Mouse (Mus musculus): ENCODE measurements around the gene Rapgef4. TPM values are rescaled to one million over a fixed set of nuclear protein-coding genes. Genes with fewer than 3 reads are reported as not detected.

The Rapgef4 gene
- polyA plus RNA-seq, 1 experiment: 11.3 TPM

DNA sequence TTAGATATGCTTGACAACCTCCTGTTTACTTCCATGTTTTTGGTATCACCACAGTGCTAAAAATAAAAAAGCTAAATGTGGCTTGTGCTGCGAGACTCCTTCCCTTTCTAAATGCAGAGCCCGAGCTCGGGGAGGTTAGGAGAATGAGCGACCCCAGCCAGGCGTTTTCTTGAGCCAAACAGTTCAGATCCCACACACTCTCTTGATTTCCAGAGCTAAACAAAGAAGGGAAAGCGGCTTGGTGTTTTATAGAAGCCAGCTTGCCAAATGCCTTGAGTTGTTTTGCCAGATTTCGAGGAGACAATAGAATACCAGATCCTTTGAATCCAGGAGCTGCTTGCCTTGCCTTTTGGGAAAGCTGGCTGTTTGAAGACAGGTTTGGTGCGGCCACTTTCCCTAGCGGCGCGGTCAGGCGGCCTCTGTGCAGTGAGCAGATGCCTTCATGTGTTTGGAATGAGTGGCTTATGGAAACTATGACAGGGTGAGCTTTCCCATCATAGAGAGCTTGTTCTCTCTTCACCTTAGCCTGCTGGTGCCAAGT, 254.4 kb downstream of the Rapgef4 start:
- 64% methylated on average over 12 of the region's 12 CpGs for WGBS
- Histone ChIP-seq H3K4me3 (ENCODE audit: extremely low read depth, insufficient read depth, insufficient read length) (no peak overlapping the region), H3K27me3 (ENCODE audit: control insufficient read depth, insufficient read depth, low read length) (no peaks in the 10 kb centered on the region), H3K36me3 (ENCODE audit: control insufficient read depth, insufficient read depth, low read length) (peaks cover 13% of the 10 kb centered on the region), H3K27ac (ENCODE audit: insufficient read depth, low read length) (no peak overlapping the region), H3K4me1 (ENCODE audit: control insufficient read depth, insufficient read depth, insufficient read length) (no peaks in the 10 kb centered on the region)
- TF ChIP-seq CTCF (IDR thresholded peaks at IDR 0.05; ENCODE audit: extremely low read depth, insufficient read depth, insufficient read length, insufficient replicate concordance): no peak
- no peak for TF ChIP-seq POLR2A (IDR thresholded peaks at IDR 0.05; ENCODE audit: low read depth, low read length)
- no peak for DNase-seq (ENCODE audit: low read depth in 1 of 2, low spot score in 2 of 2)

DNA sequence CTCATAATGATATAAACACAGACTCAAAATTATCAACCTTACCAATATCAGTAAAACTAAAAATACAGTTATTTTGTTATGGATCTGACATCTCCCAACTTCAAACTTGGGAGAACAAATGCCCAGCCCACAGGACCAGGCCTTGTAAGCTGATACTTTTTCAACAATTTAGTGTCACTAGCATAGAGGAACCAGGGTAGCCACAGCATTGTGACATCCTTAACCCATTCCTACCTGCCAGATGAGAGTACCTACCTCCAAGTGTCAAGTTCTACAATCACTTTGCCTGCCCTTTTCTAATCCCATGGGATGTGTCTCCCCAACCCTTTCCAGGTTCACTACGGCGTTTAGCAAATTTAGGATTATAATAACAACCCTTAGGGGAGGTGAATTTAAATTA, 257.4 kb downstream of the Rapgef4 start:
- no peak for DNase-seq (ENCODE audit: low read depth in 1 of 2, low spot score in 2 of 2)
- Histone ChIP-seq H3K27ac (ENCODE audit: insufficient read depth, low read length) (no peak overlapping the region), H3K27me3 (ENCODE audit: control insufficient read depth, insufficient read depth, low read length) (no peaks in the 10 kb centered on the region), H3K4me1 (ENCODE audit: control insufficient read depth, insufficient read depth, insufficient read length) (no peaks in the 10 kb centered on the region), H3K36me3 (ENCODE audit: control insufficient read depth, insufficient read depth, low read length) (peaks cover 14% of the 10 kb centered on the region), H3K4me3 (ENCODE audit: extremely low read depth, insufficient read depth, insufficient read length) (no peak overlapping the region)
- no peak for TF ChIP-seq CTCF (IDR thresholded peaks at IDR 0.05; ENCODE audit: extremely low read depth, insufficient read depth, insufficient read length, insufficient replicate concordance)
- TF ChIP-seq POLR2A (IDR thresholded peaks at IDR 0.05; ENCODE audit: low read depth, low read length): no peak
- WGBS: 84% methylated on average over 2 of the region's 2 CpGs

DNA sequence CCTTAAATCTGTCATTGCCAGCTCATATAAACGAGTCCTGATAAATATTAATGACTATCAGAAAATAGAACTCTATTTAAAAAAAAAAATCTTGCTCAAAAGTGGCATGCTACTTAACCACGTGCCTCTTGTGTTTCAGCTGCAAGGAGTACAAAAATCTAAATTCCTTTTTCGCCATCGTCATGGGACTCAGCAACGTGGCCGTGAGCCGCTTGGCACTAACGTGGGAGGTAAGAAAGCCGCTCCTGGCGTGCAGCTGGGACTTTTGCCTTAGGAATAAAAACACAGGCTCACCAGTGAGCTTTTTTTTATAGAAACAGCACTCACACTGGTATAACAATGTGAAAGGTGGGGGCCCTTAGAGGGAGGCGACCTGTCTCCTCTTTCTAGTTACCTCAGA, 257.9 kb downstream of the Rapgef4 start:
- no peaks in the 10 kb centered on the region for H3K4me1 ChIP-seq (ENCODE audit: control insufficient read depth, insufficient read depth, insufficient read length)
- TF ChIP-seq POLR2A (IDR thresholded peaks at IDR 0.05; ENCODE audit: low read depth, low read length) (no peak), CTCF (IDR thresholded peaks at IDR 0.05; ENCODE audit: extremely low read depth, insufficient read depth, insufficient read length, insufficient replicate concordance) (no peak)
- H3K27ac ChIP-seq (ENCODE audit: insufficient read depth, low read length): no peak overlapping the region
- 84% methylated on average over 11 of the region's 11 CpGs for WGBS
- H3K4me3 ChIP-seq (ENCODE audit: extremely low read depth, insufficient read depth, insufficient read length): no peak overlapping the region
- H3K36me3 ChIP-seq (ENCODE audit: control insufficient read depth, insufficient read depth, low read length): peaks cover 14% of the 10 kb centered on the region
- no peak for DNase-seq (ENCODE audit: low read depth in 1 of 2, low spot score in 2 of 2)
- H3K27me3 ChIP-seq (ENCODE audit: control insufficient read depth, insufficient read depth, low read length): no peaks in the 10 kb centered on the region

DNA sequence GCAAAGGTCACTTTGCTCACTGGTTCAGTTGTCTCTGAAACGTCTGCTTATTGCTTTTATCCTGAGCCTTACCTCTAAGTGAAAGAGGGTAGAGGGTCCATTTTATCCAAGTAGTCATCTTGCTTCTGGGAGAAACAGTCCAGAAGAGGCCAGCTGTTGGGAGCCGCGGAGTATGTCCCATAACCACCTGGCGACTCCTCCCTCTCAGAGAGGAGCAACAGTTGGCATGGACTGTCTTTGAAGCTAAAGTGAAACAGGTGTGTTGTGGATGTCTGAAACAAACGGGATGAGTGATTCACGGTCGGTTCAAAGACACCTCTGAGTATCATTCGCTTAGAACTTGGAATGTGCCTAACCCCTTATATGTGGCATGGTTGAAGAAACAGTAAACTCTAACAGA, 258.4 kb downstream of the Rapgef4 start:
- 84% methylated on average over 8 of the region's 8 CpGs for WGBS
- Histone ChIP-seq H3K27ac (ENCODE audit: insufficient read depth, low read length) (no peak overlapping the region), H3K4me3 (ENCODE audit: extremely low read depth, insufficient read depth, insufficient read length) (no peak overlapping the region), H3K4me1 (ENCODE audit: control insufficient read depth, insufficient read depth, insufficient read length) (no peaks in the 10 kb centered on the region), H3K27me3 (ENCODE audit: control insufficient read depth, insufficient read depth, low read length) (no peaks in the 10 kb centered on the region), H3K36me3 (ENCODE audit: control insufficient read depth, insufficient read depth, low read length) (peaks cover 12% of the 10 kb centered on the region)
- no peak for TF ChIP-seq POLR2A (IDR thresholded peaks at IDR 0.05; ENCODE audit: low read depth, low read length)
- TF ChIP-seq CTCF (IDR thresholded peaks at IDR 0.05; ENCODE audit: extremely low read depth, insufficient read depth, insufficient read length, insufficient replicate concordance): no peak
- DNase-seq (ENCODE audit: low read depth in 1 of 2, low spot score in 2 of 2): no peak

GRCm38 (mm10) chr2:72239993-72240392, 259.0 kb downstream of the Rapgef4 start:
- Histone ChIP-seq H3K36me3 (ENCODE audit: control insufficient read depth, insufficient read depth, low read length) (peaks cover 12% of the 10 kb centered on the region), H3K4me1 (ENCODE audit: control insufficient read depth, insufficient read depth, insufficient read length) (no peaks in the 10 kb centered on the region), H3K27ac (ENCODE audit: insufficient read depth, low read length) (no peak overlapping the region), H3K4me3 (ENCODE audit: extremely low read depth, insufficient read depth, insufficient read length) (no peak overlapping the region), H3K27me3 (ENCODE audit: control insufficient read depth, insufficient read depth, low read length) (no peaks in the 10 kb centered on the region)
- no peak for DNase-seq (ENCODE audit: low read depth in 1 of 2, low spot score in 2 of 2)
- WGBS: 91% methylated on average over 7 of the region's 7 CpGs
- no peak for TF ChIP-seq CTCF (IDR thresholded peaks at IDR 0.05; ENCODE audit: extremely low read depth, insufficient read depth, insufficient read length, insufficient replicate concordance)
- TF ChIP-seq POLR2A (IDR thresholded peaks at IDR 0.05; ENCODE audit: low read depth, low read length): no peak

GRCm38 (mm10) chr2:72240691-72241090, 259.7 kb downstream of the Rapgef4 start:
- Histone ChIP-seq H3K36me3 (ENCODE audit: control insufficient read depth, insufficient read depth, low read length) (peaks cover 12% of the 10 kb centered on the region), H3K27ac (ENCODE audit: insufficient read depth, low read length) (no peak overlapping the region)

DNA sequence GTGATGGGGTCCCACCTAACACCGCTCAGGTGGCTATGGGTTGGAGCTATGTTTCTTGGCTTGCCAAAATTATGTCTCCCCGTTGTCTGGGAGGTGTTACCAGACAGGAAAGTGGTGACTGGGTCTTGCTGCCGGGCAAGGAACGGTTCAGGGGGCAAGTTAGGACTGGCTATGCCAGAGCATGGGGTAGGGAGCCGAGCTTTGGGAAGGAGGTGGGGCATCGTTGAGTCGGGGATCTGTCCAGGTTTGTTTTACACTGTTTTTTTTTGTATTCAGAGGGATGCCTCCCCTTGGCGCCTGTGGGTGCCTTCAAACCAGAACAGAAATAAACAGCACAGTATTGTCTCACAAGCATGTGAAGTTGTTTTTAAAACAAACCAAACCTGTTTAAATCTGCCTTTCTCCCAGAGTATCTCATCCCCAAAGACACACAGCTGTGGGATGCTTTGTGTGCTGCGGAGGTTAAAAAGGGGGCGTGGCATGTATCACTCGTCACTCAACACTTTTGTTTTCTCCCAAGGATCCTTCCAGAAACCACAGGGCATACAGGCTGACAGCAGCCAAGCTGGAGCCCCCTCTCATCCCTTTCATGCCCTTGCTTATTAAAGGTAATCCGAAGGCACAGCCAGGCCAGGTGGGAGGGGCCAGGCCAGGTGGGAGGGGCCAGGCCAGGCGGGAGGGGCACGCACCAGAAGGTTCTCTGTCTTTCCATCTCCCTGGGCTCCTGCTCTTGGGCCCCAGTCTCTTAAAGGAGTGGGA, 260.9 kb downstream of the Rapgef4 start:
- Histone ChIP-seq H3K27ac (ENCODE audit: insufficient read depth, low read length) (no peak overlapping the region), H3K4me3 (ENCODE audit: extremely low read depth, insufficient read depth, insufficient read length) (no peak overlapping the region), H3K4me1 (ENCODE audit: control insufficient read depth, insufficient read depth, insufficient read length) (no peaks in the 10 kb centered on the region), H3K27me3 (ENCODE audit: control insufficient read depth, insufficient read depth, low read length) (no peaks in the 10 kb centered on the region), H3K36me3 (ENCODE audit: control insufficient read depth, insufficient read depth, low read length) (peaks cover 11% of the 10 kb centered on the region)
- 78% methylated on average over 14 of the region's 14 CpGs for WGBS
- no peak for DNase-seq (ENCODE audit: low read depth in 1 of 2, low spot score in 2 of 2)
- no peak for TF ChIP-seq CTCF (IDR thresholded peaks at IDR 0.05; ENCODE audit: extremely low read depth, insufficient read depth, insufficient read length, insufficient replicate concordance)
- no peak for TF ChIP-seq POLR2A (IDR thresholded peaks at IDR 0.05; ENCODE audit: low read depth, low read length)

More at GRCm38 (mm10) chr2:72240691-72241090, 259.7 kb downstream of the Rapgef4 start:
- WGBS: 86% methylated on average over 7 of the region's 7 CpGs
- Histone ChIP-seq H3K27me3 (ENCODE audit: control insufficient read depth, insufficient read depth, low read length) (no peaks in the 10 kb centered on the region), H3K4me1 (ENCODE audit: control insufficient read depth, insufficient read depth, insufficient read length) (no peaks in the 10 kb centered on the region), H3K4me3 (ENCODE audit: extremely low read depth, insufficient read depth, insufficient read length) (no peak overlapping the region)
- TF ChIP-seq POLR2A (IDR thresholded peaks at IDR 0.05; ENCODE audit: low read depth, low read length): no peak
- no peak for TF ChIP-seq CTCF (IDR thresholded peaks at IDR 0.05; ENCODE audit: extremely low read depth, insufficient read depth, insufficient read length, insufficient replicate concordance)
- DNase-seq (ENCODE audit: low read depth in 1 of 2, low spot score in 2 of 2): no peak

Measured in spleen, adult 2 months (tissue).